Mouse (Mus musculus): ENCODE measurements at regions not wholly inside any gene's neighbourhood (a gene's known extent, or its start where the extent isn't known, plus 50 kb on each side); places are given as distances from the start of the nearest gene placed in this dataset.

- in situ Hi-C loops (cut with MboI, MseI), result loop anchor here in 1 of 2 experiments (5.0 kb wide), 1 partner anchor 1902 kb away; no protein-coding TSS in a partner anchor
Observed at GRCm38 (mm10) chr10:17343829-17344228, 379.2 kb upstream of the Cited2 start.

GRCm38 (mm10) chr10:17352202-17352994 is 370.6 kb upstream of the Cited2 start:
- in situ Hi-C loops (cut with MboI, MseI), result no loop called here

DNA sequence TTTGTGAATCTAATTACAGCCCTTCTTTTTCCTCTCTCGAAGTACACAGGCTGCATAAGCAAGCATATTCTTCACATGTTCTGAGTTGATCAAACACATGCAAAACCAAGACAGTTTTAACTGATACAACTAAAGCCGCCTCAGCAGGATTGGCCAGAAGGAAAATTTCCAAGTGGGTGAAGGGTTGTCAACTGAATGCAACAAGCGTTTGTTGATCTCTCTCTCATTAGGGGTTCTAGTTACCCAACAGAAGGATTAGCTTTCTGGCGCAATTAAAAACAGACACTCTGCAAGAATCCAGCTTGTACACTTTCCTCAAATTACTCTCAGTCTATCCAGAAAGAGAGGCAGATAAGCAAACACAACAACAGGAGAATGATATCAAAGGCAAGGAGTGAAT is 367.5 kb upstream of the Cited2 start:
- in situ Hi-C loops (cut with MboI, MseI), result no loop called here

DNA sequence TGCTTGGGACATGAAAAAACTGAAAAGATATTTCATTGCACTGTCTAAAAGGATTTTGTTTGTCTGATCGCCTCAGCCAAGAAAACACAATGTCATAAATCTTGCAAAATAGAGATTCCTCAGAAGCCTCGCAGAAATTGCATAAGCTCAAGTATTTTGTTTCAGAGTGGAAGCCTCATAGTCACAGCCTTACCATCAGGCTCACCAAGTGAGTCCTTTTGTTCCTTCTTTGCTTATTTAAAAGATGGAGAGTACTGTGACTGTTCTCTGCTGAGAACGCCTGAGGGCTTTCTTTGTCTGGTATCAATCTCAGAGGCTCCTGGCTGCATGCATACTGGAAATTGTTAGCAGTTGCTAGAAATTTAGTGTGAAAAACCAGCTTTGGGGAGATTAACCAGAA is 367.0 kb upstream of the Cited2 start:
- in situ Hi-C loops (cut with MboI, MseI), result no loop called here

DNA sequence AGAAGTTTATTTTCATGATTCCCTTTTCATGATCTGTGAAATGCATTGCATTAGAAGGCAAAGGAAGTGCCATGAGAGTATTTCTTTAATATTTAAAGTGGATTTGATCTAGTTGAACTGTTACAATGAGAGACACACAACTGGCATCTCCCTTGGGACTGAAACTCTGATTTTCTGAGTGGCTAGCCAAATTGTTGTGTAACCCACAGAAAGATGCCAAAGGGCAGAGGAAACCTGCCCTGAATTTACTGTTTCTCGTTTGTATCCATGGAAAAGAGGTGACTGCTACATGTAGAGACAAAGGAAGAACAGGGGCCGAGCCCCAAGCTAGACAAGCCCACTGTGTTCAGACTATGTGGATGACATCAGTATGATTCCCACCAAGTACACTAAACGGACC is 360.4 kb upstream of the Cited2 start:
- in situ Hi-C loops (cut with MboI, MseI), result loop anchor here in 1 of 2 experiments (5.0 kb wide), 1 partner anchor 35 kb away; no protein-coding TSS in a partner anchor

DNA sequence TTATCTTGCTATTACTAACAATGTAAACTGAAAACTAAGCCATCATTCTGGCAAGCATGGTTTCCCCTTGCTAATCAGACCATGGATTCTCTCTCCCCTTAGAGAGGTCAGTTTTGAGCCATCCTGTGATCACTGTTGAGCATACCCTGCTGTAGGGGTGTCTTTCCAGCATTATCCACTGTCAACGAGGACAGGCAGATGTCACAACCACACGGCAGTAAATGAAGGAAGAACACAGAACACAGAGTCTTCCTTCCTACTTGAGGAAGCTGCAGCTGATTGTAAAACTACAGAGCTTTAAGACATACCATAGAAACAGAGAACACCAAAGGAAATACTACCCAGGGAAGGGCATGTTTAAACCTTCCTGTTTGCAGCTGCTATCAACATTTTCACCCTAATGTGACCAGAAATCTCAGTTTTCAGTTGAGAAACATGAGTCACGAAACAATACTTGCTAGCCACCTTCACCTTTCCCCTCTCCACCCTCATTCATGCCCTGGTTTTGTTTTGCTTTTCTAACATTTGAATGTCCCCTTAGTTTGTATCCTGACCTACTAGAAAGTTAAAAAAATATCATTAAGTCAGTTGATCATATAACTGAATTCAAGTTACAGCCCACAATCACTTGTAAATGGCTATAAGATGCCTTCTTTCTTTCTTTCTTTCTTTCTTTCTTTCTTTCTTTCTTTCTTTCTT is 356.8 kb upstream of the Cited2 start:
- in situ Hi-C loops (cut with MboI, MseI), result no loop called here

DNA sequence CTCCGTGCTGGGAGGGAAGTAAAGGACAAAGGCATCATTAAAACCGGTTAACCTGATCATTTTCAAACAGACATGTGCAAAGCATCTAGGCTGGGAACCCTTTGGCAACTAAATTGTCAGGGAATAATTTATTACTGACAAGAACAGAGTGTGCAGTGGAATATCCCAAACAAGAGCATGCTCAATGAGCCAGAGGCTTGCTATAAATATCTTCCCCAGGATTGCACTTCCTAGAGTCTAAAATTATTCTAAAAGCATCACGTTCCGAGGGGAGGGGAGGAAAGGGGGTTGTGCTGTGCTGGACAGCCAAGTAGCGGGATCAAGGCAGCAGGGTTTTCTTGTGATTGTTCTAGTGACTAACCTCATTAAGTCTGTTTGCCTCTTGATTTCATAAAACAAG is 356.0 kb upstream of the Cited2 start:
- in situ Hi-C loops (cut with MboI, MseI), result no loop called here

- in situ Hi-C loops (cut with MboI, MseI), result no loop called here
Observed at GRCm38 (mm10) chr10:17367430-17367829, 355.6 kb upstream of the Cited2 start.

GRCm38 (mm10) chr10:17368636-17369035 is 354.4 kb upstream of the Cited2 start:
- in situ Hi-C loops (cut with MboI, MseI), result no loop called here

- in situ Hi-C loops (cut with MboI, MseI), result no loop called here
Observed at GRCm38 (mm10) chr10:17372905-17373304, 350.1 kb upstream of the Cited2 start.

GRCm38 (mm10) chr10:17374047-17374446 is 349.0 kb upstream of the Cited2 start:
- in situ Hi-C loops (cut with MboI, MseI), result no loop called here

GRCm38 (mm10) chr10:17382990-17383389 is 340.0 kb upstream of the Cited2 start:
- in situ Hi-C loops (cut with MboI, MseI), result no loop called here

DNA sequence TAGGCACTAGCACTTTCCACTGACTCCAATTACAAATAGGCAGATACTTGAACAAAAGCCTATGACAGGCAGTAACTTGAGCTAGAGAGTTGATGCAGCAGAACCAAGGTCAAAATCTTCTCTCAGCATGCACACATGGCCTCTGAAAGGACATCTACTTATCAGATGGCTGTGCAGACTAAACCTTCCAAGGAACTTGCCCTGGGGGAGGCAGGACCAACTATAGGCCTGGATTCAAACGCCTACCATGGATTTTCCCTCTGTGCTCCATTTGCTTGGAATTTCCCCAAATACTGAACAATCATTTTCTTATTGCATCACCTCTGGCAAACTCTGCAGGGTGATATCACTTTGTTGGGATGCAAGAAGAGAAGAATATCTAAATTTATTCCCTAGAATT is 337.8 kb upstream of the Cited2 start:
- in situ Hi-C loops (cut with MboI, MseI), result no loop called here

GRCm38 (mm10) chr10:17387296-17387695 is 335.7 kb upstream of the Cited2 start:
- in situ Hi-C loops (cut with MboI, MseI), result no loop called here

DNA sequence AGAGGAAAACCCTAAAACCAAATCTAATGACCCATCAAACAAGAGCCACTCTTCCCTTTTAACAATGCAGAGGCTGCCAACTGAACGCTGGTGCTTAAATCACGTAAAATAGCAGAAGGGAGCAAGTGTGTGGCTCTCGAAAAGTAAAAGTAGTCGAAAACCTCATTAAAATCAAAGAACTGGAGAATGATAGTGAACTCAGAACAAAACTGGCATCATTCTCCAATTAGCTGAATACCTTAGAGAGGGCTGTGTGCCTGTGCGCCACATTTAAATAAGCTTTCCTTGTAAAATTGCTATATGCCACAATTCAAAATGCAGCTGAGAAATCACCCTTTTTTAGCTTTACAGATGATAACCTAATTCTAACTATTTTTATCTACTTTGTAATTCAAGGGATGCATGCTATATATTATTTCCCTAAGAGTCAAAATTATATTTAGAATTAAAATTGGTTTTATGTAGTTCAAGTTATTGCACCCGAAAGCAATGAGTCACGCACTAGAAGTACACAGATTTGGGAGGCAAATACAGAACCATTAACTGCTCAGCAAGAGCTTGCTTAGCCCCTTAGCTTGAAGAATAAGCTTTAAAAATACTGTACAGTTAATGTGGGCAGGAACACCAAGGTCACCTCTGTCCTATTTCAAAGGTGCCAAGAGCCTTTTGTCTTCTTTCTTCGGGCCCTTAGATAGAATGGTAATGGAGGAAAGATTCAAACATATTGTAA is 327.4 kb upstream of the Cited2 start:
- in situ Hi-C loops (cut with MboI, MseI), result loop anchor here in 1 of 2 experiments (5.0 kb wide), 1 partner anchor 33 kb away; no protein-coding TSS in a partner anchor

GRCm38 (mm10) chr10:17403899-17404298 is 319.1 kb upstream of the Cited2 start:
- in situ Hi-C loops (cut with MboI, MseI), result no loop called here

GRCm38 (mm10) chr10:17407854-17408606 is 315.0 kb upstream of the Cited2 start:
- in situ Hi-C loops (cut with MboI, MseI), result no loop called here

DNA sequence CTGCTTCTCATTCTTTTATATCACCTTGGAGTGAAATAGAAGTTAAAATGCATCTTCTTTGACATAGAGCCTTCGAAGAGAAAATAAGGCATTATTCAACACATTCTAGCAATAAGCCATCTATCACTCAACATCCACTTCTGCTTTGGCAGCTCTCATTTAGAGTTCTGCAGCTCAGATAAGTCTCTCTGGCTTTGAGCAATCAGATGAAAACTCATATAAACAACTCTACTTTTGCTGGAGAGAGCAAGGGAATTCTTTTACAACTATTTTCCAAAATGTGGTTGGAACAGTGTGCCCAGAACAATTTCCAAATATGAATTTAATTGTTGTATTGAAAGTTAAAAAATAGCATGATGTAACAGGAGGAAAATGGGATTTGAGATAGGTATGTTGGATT is 314.2 kb upstream of the Cited2 start:
- in situ Hi-C loops (cut with MboI, MseI), result no loop called here

GRCm38 (mm10) chr10:17411300-17411987 is 311.6 kb upstream of the Cited2 start:
- in situ Hi-C loops (cut with MboI, MseI), result no loop called here

DNA sequence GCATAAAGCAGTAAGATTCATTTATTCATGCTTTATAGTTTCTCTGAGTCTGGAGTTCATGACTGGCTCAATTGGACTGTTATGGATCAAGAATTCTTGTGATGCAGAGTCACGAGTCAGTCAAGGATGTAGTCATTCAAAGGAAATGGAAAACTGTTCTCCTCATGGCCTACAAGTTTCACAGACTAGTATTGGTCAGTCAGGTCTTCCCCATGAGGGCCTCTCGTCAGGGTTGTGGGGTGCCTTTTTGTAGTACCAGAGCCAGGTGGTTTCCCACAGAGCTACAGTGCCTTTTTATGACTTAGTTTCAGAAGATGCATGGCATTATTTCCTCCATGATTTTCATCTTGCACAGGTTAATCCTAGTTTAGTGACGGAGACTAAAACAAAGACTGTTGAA is 307.9 kb upstream of the Cited2 start:
- in situ Hi-C loops (cut with MboI, MseI), result no loop called here

GRCm38 (mm10) chr10:17416121-17416520 is 306.9 kb upstream of the Cited2 start:
- in situ Hi-C loops (cut with MboI, MseI), result no loop called here

Measured in T-helper 17 cell (primary cell).